Mouse (Mus musculus): ENCODE measurements around the gene Lrfn2.

DNA sequence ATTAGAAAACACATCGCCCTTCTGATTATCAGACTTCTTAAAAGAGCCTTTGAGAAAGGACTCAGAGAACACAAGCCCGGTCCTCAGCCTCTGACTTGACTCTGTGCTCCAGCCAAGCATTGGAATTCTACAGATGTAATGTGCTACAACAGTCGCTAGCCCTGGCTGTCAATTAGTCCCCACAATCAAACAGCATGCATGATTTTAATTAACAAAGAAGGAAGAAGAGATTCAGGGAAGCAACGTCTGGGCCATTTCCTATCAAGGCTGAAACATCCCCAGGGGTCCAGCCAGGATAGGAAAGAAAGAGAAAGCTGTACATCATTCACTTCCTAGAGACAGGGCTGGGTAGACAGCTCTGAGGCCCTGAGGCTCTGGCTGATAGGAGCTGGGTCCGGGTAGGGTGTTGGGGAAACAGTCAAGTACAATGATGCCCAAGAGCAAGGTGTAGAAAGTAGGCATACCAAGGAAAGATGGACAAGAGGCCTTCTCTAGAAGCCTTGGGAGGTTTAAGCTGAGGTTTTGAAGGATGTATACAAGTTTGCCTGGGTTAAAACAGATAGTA is 101.6 kb downstream of the Lrfn2 start:
- TF ChIP-seq CTCF (conservative IDR thresholded peaks at IDR 0.05; ENCODE audit: low read length) (no peak), POU5F1 (IDR thresholded peaks at IDR 0.05; ENCODE audit: borderline replicate concordance, low read length) (no peak), NANOG (IDR thresholded peaks at IDR 0.05; ENCODE audit: borderline replicate concordance, low read length) (peak; percentile 82)

Data from E14TG2a.4 (cell line).